Mouse (Mus musculus) inflammation-experienced regulatory T-cells, adult 6 months (primary cell): ENCODE data around the gene Tacr2. TPM values are rescaled to one million over a fixed set of nuclear protein-coding genes. Genes with fewer than 3 reads are reported as not detected.

Experiments
- ATAC-seq: one replicate; pipeline ENCODE4 v1.8.0; 2017
- polyA plus RNA-seq, 3 experiments: library from polyadenylated mRNA; unstranded; fragments of 100-300 nt; shearing (Covaris generic); gene quantifications; one replicate each; pipeline ENCODE4 v1.2.1; 2017

The Tacr2 gene
- polyA plus RNA-seq, 3 experiments from 2014 or later, result not detected

DNA sequence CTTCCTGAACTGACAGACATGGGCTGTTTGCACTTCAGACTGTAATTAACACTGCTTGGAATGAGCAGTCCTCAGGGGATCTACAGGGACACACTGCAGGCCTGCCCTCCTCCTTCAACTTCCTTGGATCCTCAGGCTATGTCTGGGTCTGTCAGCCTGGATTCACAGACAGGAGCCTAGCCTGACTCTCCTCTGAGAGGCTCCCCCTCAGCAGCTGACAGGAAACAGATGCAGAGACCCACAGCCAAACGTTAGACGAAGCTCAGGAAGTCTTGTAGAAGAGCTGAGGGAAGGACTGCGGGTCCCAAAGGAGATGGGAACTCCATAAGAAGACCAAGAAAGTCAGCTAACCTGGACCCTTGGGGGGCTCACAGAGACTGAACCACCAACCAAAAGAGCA is 54.2 kb downstream of the Tacr2 start:
- ATAC-seq, result no peak

DNA sequence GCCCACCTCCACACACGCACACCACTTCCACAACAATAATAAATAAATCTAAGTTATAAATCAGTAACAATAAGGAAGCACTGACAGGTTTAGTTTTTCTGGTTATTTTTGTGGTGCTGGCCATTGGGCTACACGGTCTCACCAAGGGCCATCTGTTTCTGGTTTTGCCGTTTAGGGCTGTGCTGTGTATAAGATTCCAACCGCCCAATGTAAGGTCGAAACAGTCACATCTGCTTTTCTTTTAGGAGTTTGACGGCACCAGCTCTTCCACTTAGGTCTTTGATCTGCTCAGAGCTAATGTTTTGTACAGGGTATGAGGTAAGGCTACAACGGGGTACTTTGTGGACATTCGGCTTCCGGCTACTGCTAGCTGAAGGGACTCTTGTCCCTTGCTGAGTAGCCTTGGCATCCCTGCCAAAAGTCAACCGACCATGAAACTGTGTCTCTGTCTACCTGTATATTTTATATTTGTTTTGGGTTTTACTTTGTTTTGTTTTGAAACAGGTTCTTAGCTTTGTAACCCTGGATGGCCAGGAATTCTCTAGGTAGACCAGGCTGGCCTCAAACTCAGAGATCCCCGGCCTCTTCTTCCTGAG is 56.8 kb downstream of the Tacr2 start:
- no peak for ATAC-seq

DNA sequence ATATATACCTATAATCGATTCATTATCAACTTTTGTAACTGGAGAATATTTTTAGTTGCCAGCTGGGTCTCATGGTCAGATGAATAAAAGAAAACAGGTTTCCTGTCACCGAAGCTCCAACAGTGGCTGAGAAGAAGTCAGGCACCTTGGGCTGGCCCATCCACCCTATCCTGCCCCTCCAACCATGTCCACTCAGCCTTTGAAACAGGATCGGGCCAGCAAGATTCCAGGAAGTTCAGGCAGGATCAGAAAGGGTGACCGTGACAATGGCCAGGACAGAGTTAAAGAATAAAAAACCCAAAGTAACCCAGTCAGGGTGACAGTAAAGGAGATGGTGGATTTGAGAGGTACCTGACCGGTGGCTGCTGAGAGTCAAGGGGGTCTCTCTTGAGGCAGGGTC is 57.4 kb downstream of the Tacr2 start:
- no peak for ATAC-seq

DNA sequence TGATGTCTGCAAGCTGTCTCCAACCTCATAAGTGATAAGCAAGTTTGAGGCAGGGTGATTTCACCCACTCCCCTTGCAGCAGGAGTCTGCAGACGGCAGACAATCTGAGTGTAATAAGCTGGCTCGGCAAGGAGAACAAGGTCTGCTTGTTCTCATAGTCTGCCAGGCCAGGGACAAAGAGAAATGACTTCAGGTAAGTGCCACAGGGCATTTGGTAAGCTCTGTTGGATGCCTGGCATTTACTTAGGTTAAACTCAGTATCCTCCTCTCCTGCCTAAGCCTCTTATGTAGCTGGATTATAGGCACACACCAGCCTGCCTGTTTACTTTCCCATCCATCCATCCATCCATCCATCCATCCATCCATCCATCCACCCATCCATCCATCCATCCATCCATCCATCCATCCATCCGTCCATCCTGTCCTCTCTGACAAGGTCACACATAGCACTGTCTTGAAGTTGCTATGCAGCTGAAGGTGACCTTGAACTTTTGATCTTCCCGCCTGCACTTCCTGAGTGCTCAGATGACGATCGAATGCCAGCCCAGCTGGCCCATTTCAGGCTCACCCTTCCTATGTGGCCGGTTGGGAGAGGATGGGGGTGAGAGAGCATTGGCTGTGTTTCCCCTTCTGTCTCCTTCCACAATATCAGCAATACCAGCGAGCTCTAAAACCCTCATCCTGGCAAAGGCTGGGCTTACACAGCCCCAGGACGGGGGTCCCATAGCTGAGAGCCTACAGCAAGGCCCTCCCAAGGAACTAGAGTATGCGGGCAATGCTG is 58.2 kb downstream of the Tacr2 start:
- no peak for ATAC-seq

DNA sequence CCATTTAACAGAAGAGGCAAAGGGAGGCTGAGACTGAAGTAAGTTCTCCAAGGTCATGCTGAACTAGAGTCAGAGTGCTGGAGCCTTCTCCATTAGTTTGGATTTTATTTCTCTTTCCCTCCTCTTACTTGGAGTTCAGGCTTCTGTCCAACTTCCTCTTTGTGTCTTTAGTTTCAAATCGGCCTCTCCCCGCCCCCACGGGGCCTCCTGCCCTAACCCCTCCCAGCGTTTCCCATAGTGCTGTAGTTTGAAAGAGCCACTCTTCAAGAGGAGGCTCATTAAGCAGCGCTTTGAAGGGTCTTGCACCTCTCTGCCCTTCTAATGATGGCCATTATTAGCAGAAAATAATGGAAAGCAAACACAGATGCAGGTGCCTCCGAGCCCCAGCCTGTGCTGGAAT is 59.2 kb downstream of the Tacr2 start:
- no peak for ATAC-seq

DNA sequence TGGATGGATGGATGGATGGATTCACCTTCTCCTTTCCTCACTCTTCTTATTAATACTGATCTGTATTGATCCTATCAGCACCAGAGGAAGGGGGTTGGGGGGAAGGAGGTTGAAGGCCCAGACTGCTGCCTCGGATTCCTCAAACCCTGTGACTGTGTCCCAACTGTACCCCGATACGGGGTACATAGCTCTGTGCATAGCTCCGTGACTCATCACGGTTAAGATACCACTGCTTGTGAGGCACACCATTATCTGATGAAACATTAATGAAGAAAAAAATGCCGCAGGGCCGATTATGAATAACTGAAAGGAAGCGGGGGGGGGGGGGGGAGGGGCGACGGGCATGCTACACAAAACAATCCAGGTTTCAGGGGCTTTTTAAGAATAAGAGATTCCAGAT is 60.9 kb downstream of the Tacr2 start:
- no peak for ATAC-seq

DNA sequence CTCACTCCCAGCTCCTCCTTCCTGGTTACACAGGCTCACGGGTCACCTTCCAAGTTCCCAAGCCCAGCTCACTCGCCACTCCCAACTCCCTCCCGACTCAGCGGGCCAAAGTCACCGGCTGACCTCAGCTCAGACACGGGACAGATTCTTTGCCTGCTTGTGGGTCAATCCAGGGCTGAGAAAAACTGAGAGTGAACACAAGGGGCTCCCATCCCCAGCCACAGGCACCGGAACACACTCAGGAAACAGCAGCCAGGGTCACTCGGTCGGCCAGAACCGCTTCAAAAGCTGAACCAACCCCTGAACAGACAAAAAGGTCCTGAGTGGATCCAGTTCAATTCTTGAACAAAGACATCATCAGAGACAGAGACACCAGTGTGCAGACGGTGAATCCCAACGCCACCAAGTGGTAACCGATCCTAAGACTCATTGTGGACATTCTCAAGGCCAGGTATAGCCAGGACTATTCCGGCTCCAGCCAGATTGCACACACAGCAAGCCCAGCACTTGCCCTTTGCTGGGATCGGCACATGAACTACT is 61.7 kb downstream of the Tacr2 start:
- no peak for ATAC-seq

Other genes with a start within 250 kb of the Tacr2 start
- not detected for gene Neurog3, start 119.3 kb upstream of the Tacr2 start, polyA plus RNA-seq
- gene Fam241b, start 108.5 kb upstream of the Tacr2 start, polyA plus RNA-seq, result 1 to 10 TPM; 2.8 to 5.2 (median 3.6) TPM
- gene Tspan15, start 21.2 kb upstream of the Tacr2 start, polyA plus RNA-seq, result not detected
- gene Hk1, start 127.5 kb downstream of the Tacr2 start, polyA plus RNA-seq, result 100 to 1,000 TPM in 1 of 3 experiments, 10 to 100 TPM in 2; 64.3 to 101 (median 74.8) TPM
- gene Hkdc1, start 170.1 kb downstream of the Tacr2 start, polyA plus RNA-seq, result not detected
- gene 4930507D05Rik, start 197.1 kb downstream of the Tacr2 start, polyA plus RNA-seq, result not detected
- gene Supv3l1, start 197.3 kb downstream of the Tacr2 start, polyA plus RNA-seq, result 10 to 100 TPM in 2 of 3 experiments, 1 to 10 TPM in 1; 5.9 to 15.5 (median 10.5) TPM
- 10 to 100 TPM; 62.7 to 69.9 (median 69.4) TPM for gene Vps26a, start 234.4 kb downstream of the Tacr2 start, polyA plus RNA-seq